ENCODE assay signal across 8 mouse cellular contexts in the genomic region with DNA sequence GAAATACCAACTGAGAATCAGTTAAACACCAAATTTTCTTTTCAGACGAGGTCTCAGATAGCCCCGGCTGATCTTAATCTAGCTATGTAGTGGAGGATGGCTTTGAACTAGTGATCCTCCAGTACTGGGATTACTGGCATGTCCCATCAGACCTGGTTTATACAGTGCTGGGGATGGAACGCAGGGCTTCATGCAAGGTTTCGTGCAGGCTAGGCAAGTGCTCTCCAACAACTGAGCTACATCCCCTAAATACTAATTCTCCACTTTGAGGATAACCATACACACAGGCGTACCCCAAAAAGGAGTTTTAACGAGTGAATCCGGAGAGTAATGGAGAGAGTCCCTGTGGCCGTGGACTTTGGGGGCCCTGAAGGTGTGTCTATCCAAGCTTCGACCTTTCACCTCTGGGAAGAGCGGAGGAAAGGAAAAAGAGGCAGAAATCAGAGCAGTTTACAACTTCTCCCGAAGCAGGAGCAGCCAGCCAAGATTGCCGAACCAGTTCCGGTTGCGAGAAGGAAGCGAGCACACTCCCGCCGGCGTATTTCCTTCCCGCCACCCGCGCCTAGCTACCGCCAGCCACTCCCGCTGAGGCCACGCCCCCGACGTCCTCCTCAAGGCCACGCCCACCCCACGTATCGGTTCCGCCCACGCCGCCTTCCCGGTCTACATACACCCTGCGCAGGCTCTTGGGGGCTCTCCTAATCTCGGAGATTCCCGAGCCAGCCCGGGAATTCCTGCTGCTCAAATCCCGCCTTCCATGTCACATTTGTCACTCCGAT. TPM values are rescaled to one million over a fixed set of nuclear protein-coding genes. Genes with fewer than 3 reads are reported as not detected.
DNase-seq lines count a peak whose midpoint lies in the region; ATAC-seq and TF ChIP-seq lines count a peak whose summit lies in the region.

No protein-coding gene starts in this region.

- no peaks in the 10 kb centered on the region for H3K9me3 ChIP-seq in ES-E14 (ENCODE audit: control insufficient read depth, insufficient read depth, low read depth, low read length)
- H3K9me3 ChIP-seq in forebrain, embryonic 15.5 days: no peaks in the 10 kb centered on the region
- no peaks in the 10 kb centered on the region for H3K9me3 ChIP-seq in lung, embryonic 14.5 days (ENCODE audit: low read depth, low read length)

- DNase-seq in ES-E14 (ENCODE audit: low read depth, low spot score): peak; percentile 99
- peak; percentile 95 for DNase-seq in cerebellum, adult 11-12 months
- DNase-seq in heart, postnatal 36 days: peak; percentile 99
- peak; percentile 96 to 98 for DNase-seq in layer of hippocampus, adult 2 months (ENCODE audit: low spot score in 2 of 2)
- peak; percentile 100 for DNase-seq in lung, embryonic 14.5 days
- DNase-seq in thymus, adult 2 months: peak; percentile 98

- H3K9ac ChIP-seq in ES-E14 (ENCODE audit: insufficient read depth, low read depth, low read length, poor library complexity, severe bottlenecking): peak overlapping the region; percentile 91
- peak overlapping the region; percentile 65 for H3K9ac ChIP-seq in forebrain, embryonic 15.5 days (replicated peaks)
- H3K9ac ChIP-seq in lung, embryonic 14.5 days: peak overlapping the region; percentile 67

- intact Hi-C loops in heart, postnatal 36 days (cut with DNase I): loop anchor here (2.0 kb wide), 2 partner anchors 26 to 194 kb away; a partner anchor contains a TSS

- H3K4me2 ChIP-seq in forebrain, embryonic 15.5 days (replicated peaks): peak overlapping the region; percentile 83
- peak overlapping the region; percentile 92 for H3K4me2 ChIP-seq in lung, embryonic 14.5 days

- 0 out of 2 replicates have a peak, but pooled peaks cover 2% of the 10 kb centered on the region for H3K36me3 ChIP-seq in ES-E14 (ENCODE audit: control insufficient read depth, insufficient read depth, low read length, poor library complexity, severe bottlenecking)
- H3K36me3 ChIP-seq in forebrain, embryonic 15.5 days: no peaks in the 10 kb centered on the region
- H3K36me3 ChIP-seq in lung, embryonic 14.5 days (ENCODE audit: insufficient read depth): peaks cover 10% of the 10 kb centered on the region; the same call in 1 of the 2 replicates
- H3K36me3 ChIP-seq in thymus, adult 2 months (ENCODE audit: control insufficient read depth, insufficient read depth, low read length): no peaks in the 10 kb centered on the region

- 4% methylated on average over 39 of the region's 39 CpGs for WGBS in forebrain, embryonic 15.5 days
- 2% methylated on average over 39 of the region's 39 CpGs for WGBS in lung, embryonic 14.5 days
- WGBS in olfactory bulb, adult 2 months: 4% methylated on average over 39 of the region's 39 CpGs
- WGBS in thymus, adult 2 months: 6% methylated on average over 39 of the region's 39 CpGs

- peak overlapping the region; percentile 63; the same call in 1 of the 2 replicates for H3K27ac ChIP-seq in ES-E14 (ENCODE audit: insufficient read depth, low read depth, low read length, poor library complexity, severe bottlenecking)
- peak overlapping the region; percentile 76 for H3K27ac ChIP-seq in forebrain, embryonic 15.5 days (replicated peaks)
- H3K27ac ChIP-seq in layer of hippocampus, adult 2 months: peak overlapping the region; percentile 89
- H3K27ac ChIP-seq in lung, embryonic 14.5 days (ENCODE audit: low read depth): peak overlapping the region; percentile 94
- peak overlapping the region; percentile 49; the same call in 1 of the 2 replicates for H3K27ac ChIP-seq in olfactory bulb, adult 2 months (ENCODE audit: insufficient read depth, low read depth, low read length)
- peak overlapping the region; percentile 95 for H3K27ac ChIP-seq in thymus, adult 2 months (ENCODE audit: control insufficient read depth, insufficient read depth, low read length)

- peak; percentile 98 for ATAC-seq in forebrain, embryonic 15.5 days (replicated peaks)
- peak; percentile 97 for ATAC-seq in lung, embryonic 14.5 days (ENCODE audit: insufficient read depth)

- no peak for TF ChIP-seq CTCF in layer of hippocampus, adult 2 months (conservative IDR thresholded peaks at IDR 0.05)
- no peak for TF ChIP-seq CTCF in lung, embryonic 14.5 days (IDR thresholded peaks at IDR 0.05; ENCODE audit: low read depth)
- no peak for TF ChIP-seq CTCF in olfactory bulb, adult 2 months (IDR thresholded peaks at IDR 0.05; ENCODE audit: insufficient read depth, low read depth, low read length)
- peak; percentile 35; the same call in 1 of the 2 replicates for TF ChIP-seq CTCF in thymus, adult 2 months (IDR thresholded peaks at IDR 0.05; ENCODE audit: borderline replicate concordance, control insufficient read depth, extremely low read depth, insufficient read depth, low read length, poor library complexity)

- TF ChIP-seq POLR2A in olfactory bulb, adult 2 months (IDR thresholded peaks at IDR 0.05; ENCODE audit: insufficient read depth, low read depth, low read length): peak; percentile 66
- TF ChIP-seq POLR2A in thymus, adult 2 months (IDR thresholded peaks at IDR 0.05; ENCODE audit: control insufficient read depth, extremely low read depth, insufficient read depth, low read length, poor library complexity): peak; percentile 91

- no peaks in the 10 kb centered on the region for H3K27me3 ChIP-seq in forebrain, embryonic 15.5 days
- no peaks in the 10 kb centered on the region for H3K27me3 ChIP-seq in lung, embryonic 14.5 days (ENCODE audit: insufficient read depth, low read length)
- no peaks in the 10 kb centered on the region for H3K27me3 ChIP-seq in thymus, adult 2 months (ENCODE audit: control insufficient read depth, insufficient read depth, low read length)

- in situ Hi-C loops in ES-E14 (cut with MboI; ENCODE audit: low sequenced_read_pairs in 2 of 2, unreplicated experiment in 2 of 2): no loop called here

- peak overlapping the region; percentile 80 to 82 for H3K4me3 ChIP-seq in ES-E14 (ENCODE audit: insufficient read depth in 1 of 2, low read depth in 1 of 2, low read length in 2 of 2, poor library complexity in 1 of 2, severe bottlenecking in 1 of 2)
- peak overlapping the region; percentile 63 for H3K4me3 ChIP-seq in forebrain, embryonic 15.5 days
- peak overlapping the region; percentile 82 for H3K4me3 ChIP-seq in layer of hippocampus, adult 2 months
- peak overlapping the region; percentile 55 for H3K4me3 ChIP-seq in lung, embryonic 14.5 days (ENCODE audit: low read depth, low read length)
- peak overlapping the region; percentile 59 for H3K4me3 ChIP-seq in olfactory bulb, adult 2 months (ENCODE audit: insufficient read depth, low read depth, low read length)
- peak overlapping the region; percentile 66 for H3K4me3 ChIP-seq in thymus, adult 2 months (ENCODE audit: control insufficient read depth, insufficient read depth, low read length)

- H3K4me1 ChIP-seq in ES-E14 (ENCODE audit: control insufficient read depth in 2 of 2, insufficient read depth in 2 of 2, low read length in 2 of 2, poor library complexity in 1 of 2): peaks cover 6 to 13% of the 10 kb centered on the region in 2 experiments; a peak in 3 of 4 replicates
- peaks cover 17% of the 10 kb centered on the region for H3K4me1 ChIP-seq in forebrain, embryonic 15.5 days
- peaks cover 24% of the 10 kb centered on the region for H3K4me1 ChIP-seq in lung, embryonic 14.5 days (ENCODE audit: insufficient read depth)
- H3K4me1 ChIP-seq in olfactory bulb, adult 2 months (ENCODE audit: control insufficient read depth, insufficient read depth, low read length): peaks cover 3% of the 10 kb centered on the region; the same call in 1 of the 2 replicates
- peaks cover 20% of the 10 kb centered on the region for H3K4me1 ChIP-seq in thymus, adult 2 months (replicated peaks; ENCODE audit: control insufficient read depth, insufficient read depth, low read length)

TF ChIP-seq in ES-E14, 5 proteins besides CTCF, POLR2A, EP300 and RAD21:
- no peak for TF ChIP-seq ZC3H11A (IDR thresholded peaks at IDR 0.05; ENCODE audit: borderline replicate concordance, low read depth, low read length)
- TF ChIP-seq MAFK (IDR thresholded peaks at IDR 0.05; ENCODE audit: insufficient read depth, low read depth, low read length): no peak
- TF ChIP-seq CHD2 (IDR thresholded peaks at IDR 0.05; ENCODE audit: low read depth, low read length): peak; percentile 93
- no peak for TF ChIP-seq ZNF384 (IDR thresholded peaks at IDR 0.05; ENCODE audit: low read depth, low read length)
- no peak for TF ChIP-seq HCFC1 (IDR thresholded peaks at IDR 0.05; ENCODE audit: borderline replicate concordance, insufficient read depth, low read length)

RNA-seq across cellular contexts. Expression of a gene that starts 0.6 kb away (rescaled TPM):
- total RNA-seq in ES-E14 (2012; rRNA removed): 20.2 and 22.9 TPM in 2 replicates
- polyA plus RNA-seq in forebrain, embryonic 15.5 days (2015; fragmentation: Nextera tagmentation; extraction: Ambion mirVana): 33.6 and 36.2 TPM in 2 replicates
- total RNA-seq in heart, postnatal 36 days (2021): 10 to 100 TPM; 18.0 to 19.8 TPM
- 10 to 100 TPM; 22.6 to 23.8 TPM for total RNA-seq in layer of hippocampus, adult 2 months (2021)
- 55.5 and 65.5 TPM in 2 replicates for polyA plus RNA-seq in lung, embryonic 14.5 days (2014; fragmentation: Nextera tagmentation; extraction: Ambion mirVana)
- polyA plus RNA-seq in olfactory bulb, adult 2 months (2012; ENCODE audit: insufficient read depth, insufficient read length, low replicate concordance, missing spikeins): not detected in 2 replicates
- 24.2 and 24.8 TPM in 2 replicates for polyA plus RNA-seq in thymus, adult 2 months (2012; rRNA removed)

RNA-seq across cellular contexts. Expression of a gene that starts 42.8 kb away (rescaled TPM):
- total RNA-seq in ES-E14 (2012; rRNA removed): 22.3 and 23.4 TPM in 2 replicates
- polyA plus RNA-seq in forebrain, embryonic 15.5 days (2015; fragmentation: Nextera tagmentation; extraction: Ambion mirVana): 7.1 and 8.0 TPM in 2 replicates
- 10 to 100 TPM; 91.4 to 94.4 TPM for total RNA-seq in heart, postnatal 36 days (2021)
- 10 to 100 TPM; 63.7 to 69.4 TPM for total RNA-seq in layer of hippocampus, adult 2 months (2021)
- polyA plus RNA-seq in lung, embryonic 14.5 days (2014; fragmentation: Nextera tagmentation; extraction: Ambion mirVana): 20.6 and 21.2 TPM in 2 replicates
- 165 TPM in 1 of 2 replicates, not detected in the other for polyA plus RNA-seq in olfactory bulb, adult 2 months (2012; ENCODE audit: insufficient read depth, insufficient read length, low replicate concordance, missing spikeins)
- polyA plus RNA-seq in thymus, adult 2 months (2012; rRNA removed): 11.5 and 12.2 TPM in 2 replicates

Comparison
In these comparisons a context has a peak if more than half of its experiments do, and no peak if none do; other contexts are left out.
1. Peak in every context shown above with its lines: DNase-seq, ATAC-seq, H3K4me3 ChIP-seq and H3K27ac ChIP-seq.